Mouse (Mus musculus): ENCODE measurements at regions not wholly inside any gene's neighbourhood (a gene's known extent, or its start where the extent isn't known, plus 50 kb on each side); places are given as distances from the start of the nearest gene placed in this dataset.

DNA sequence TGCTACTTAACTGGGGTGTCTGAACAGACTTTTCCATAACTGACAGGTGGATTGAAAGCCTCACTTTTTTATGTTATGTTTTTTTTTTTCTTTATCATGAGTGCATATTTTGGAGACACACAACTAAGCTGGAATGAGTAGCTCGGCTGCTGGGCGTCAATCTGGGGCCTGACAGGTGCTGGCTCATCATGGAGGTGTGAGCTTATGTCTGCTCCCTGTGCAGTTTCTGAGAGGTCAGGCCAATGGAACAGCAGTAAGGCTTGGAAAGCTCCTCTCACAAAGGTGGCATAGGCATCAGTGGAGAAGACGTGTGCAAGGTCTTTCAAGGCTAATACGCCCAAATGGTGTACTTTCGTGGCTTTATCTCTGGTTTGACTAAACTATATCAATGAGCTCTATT is 738.2 kb downstream of the Speer2 start:
- Histone ChIP-seq H3K4me1 (ENCODE audit: control insufficient read depth, insufficient read depth, low read length) (no peaks in the 10 kb centered on the region), H3K9me3 (ENCODE audit: control insufficient read depth, low read length) (no peaks in the 10 kb centered on the region), H3K4me2 (no peak overlapping the region), H3K27ac (ENCODE audit: low read depth, low read length) (no peak overlapping the region), H3K4me3 (ENCODE audit: low read depth, low read length) (no peak overlapping the region), H3K27me3 (ENCODE audit: control insufficient read depth, insufficient read depth, low read length) (no peaks in the 10 kb centered on the region), H3K36me3 (ENCODE audit: control insufficient read depth, insufficient read depth, low read length) (no peaks in the 10 kb centered on the region), H3K9ac (ENCODE audit: low read length) (no peak overlapping the region)
- ATAC-seq (ENCODE audit: low FRiP score) (no peak), DNase-seq (ENCODE audit: low spot score, missing footprints) (no peak)
- 91% methylated on average over 5 of the region's 5 CpGs for WGBS

DNA sequence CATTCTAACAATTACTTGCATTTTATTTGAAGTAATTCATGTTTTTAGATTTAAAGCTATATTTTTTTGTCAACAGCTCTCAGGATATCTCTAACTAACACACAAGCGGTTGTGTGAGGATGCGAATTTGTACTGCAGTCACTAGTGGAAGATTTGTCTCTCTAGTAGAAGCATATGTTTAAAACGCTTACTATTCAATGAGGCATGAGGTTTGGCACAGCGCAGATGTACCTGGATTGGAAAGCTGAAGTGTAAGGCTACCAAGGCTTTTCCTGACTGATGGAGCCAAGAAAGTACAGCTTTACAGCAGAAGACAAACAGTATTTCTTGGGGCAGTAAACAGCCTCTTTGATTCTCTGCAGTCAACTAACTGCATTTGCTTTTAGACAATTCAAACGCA is 758.2 kb downstream of the Speer2 start:
- 91% methylated on average over 5 of the region's 5 CpGs for WGBS
- H3K27me3 ChIP-seq (ENCODE audit: control insufficient read depth, insufficient read depth, low read length) = no peaks in the 10 kb centered on the region
- DNase-seq (ENCODE audit: low spot score, missing footprints) (peak; percentile 75), ATAC-seq (ENCODE audit: low FRiP score) (no peak)
- no peak overlapping the region for H3K9ac ChIP-seq (ENCODE audit: low read length)
- H3K4me2 ChIP-seq = no peak overlapping the region
- H3K4me3 ChIP-seq (ENCODE audit: low read depth, low read length) = no peak overlapping the region
- H3K9me3 ChIP-seq (ENCODE audit: control insufficient read depth, low read length) = no peaks in the 10 kb centered on the region
- no peaks in the 10 kb centered on the region for H3K4me1 ChIP-seq (ENCODE audit: control insufficient read depth, insufficient read depth, low read length)
- H3K27ac ChIP-seq (ENCODE audit: low read depth, low read length) = no peak overlapping the region
- no peaks in the 10 kb centered on the region for H3K36me3 ChIP-seq (ENCODE audit: control insufficient read depth, insufficient read depth, low read length)

DNA sequence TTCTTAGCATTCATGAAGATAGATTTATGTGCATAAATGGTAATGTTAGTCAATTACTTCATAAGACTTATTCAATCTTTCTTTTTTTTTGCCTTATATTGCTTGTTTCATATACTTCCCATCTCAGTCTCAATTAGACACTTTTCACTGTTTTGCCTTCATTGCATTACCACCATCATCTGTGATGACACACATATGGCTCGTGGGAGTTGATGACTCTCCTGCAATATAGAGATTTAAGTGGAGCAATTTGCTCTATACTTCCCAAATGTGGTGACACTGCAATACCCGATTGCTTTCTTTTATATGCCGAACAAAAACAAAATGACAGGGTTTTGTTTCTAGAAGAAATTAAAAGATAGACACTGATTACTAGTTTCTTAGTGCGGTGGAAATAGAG is 770.5 kb downstream of the Speer2 start:
- Histone ChIP-seq H3K4me2 (no peak overlapping the region), H3K4me1 (ENCODE audit: control insufficient read depth, insufficient read depth, low read length) (no peaks in the 10 kb centered on the region), H3K36me3 (ENCODE audit: control insufficient read depth, insufficient read depth, low read length) (no peaks in the 10 kb centered on the region), H3K9me3 (ENCODE audit: control insufficient read depth, low read length) (no peaks in the 10 kb centered on the region), H3K27ac (ENCODE audit: low read depth, low read length) (no peak overlapping the region), H3K4me3 (ENCODE audit: low read depth, low read length) (no peak overlapping the region), H3K27me3 (ENCODE audit: control insufficient read depth, insufficient read depth, low read length) (no peaks in the 10 kb centered on the region), H3K9ac (ENCODE audit: low read length) (no peak overlapping the region)
- no peak for DNase-seq (ENCODE audit: low spot score, missing footprints)
- 87% methylated on average over 4 of the region's 4 CpGs for WGBS
- ATAC-seq (ENCODE audit: low FRiP score) = no peak

DNA sequence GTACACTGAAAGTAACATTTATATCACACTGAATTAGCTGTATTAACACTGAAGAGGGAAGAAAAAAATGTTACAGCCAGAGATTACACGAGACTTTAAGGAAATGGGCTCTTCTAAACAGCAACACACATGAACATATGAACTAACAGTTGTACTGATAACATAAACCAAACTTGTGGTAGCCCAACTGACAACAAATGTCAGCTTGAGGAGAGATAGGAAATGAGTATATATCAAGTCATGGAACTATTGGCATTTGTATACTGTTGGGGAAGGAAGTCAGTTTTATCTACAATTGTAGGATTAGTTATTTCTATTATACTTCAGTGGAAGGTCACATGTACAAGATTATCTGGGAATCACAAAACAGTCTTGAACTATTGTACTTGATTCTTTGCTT is 812.4 kb downstream of the Speer2 start:
- no peak for DNase-seq (ENCODE audit: low spot score, missing footprints)
- H3K27me3 ChIP-seq (ENCODE audit: control insufficient read depth, insufficient read depth, low read length) = no peaks in the 10 kb centered on the region
- no peaks in the 10 kb centered on the region for H3K4me1 ChIP-seq (ENCODE audit: control insufficient read depth, insufficient read depth, low read length)
- H3K4me3 ChIP-seq (ENCODE audit: low read depth, low read length) = no peak overlapping the region
- no peaks in the 10 kb centered on the region for H3K36me3 ChIP-seq (ENCODE audit: control insufficient read depth, insufficient read depth, low read length)
- no peaks in the 10 kb centered on the region for H3K9me3 ChIP-seq (ENCODE audit: control insufficient read depth, low read length)
- WGBS = 65% methylated on average over 1 of the region's 1 CpGs
- no peak overlapping the region for H3K4me2 ChIP-seq
- no peak overlapping the region for H3K9ac ChIP-seq (ENCODE audit: low read length)
- H3K27ac ChIP-seq (ENCODE audit: low read depth, low read length) = no peak overlapping the region
- ATAC-seq (ENCODE audit: low FRiP score) = no peak
